Mouse (Mus musculus) lung, postnatal 0 days (tissue): ENCODE results near the gene Rab40b. TPM values are rescaled to one million over a fixed set of nuclear protein-coding genes. Genes with fewer than 3 reads are reported as not detected.

Experiments
- ATAC-seq: fragments of 200-750 bp; cut with Nextera tagmentation; 2 replicates; pipeline ENCODE4 v1.8.0; 2017; ENCODE audit warnings: moderate library complexity
- DNase-seq: peaks from one replicate; pipeline ENCODE4 v3.0.0-alpha.2; 2016; ENCODE audit warnings: low spot score
- H3K27ac ChIP-seq: fragments of 300-500 bp; sonication (generic); 2 replicates; pipeline ENCODE4 v1.5.1; 2014; ENCODE audit warnings: antibody characterized with exemption, mild to moderate bottlenecking, low read length, mixed read lengths
- H3K27me3 ChIP-seq: fragments of 300-500 bp; sonication (generic); replicated peaks from 2 replicates; pipeline ENCODE4 v1.6.1; 2014; ENCODE audit warnings: low read length, mixed read lengths; ENCODE audit not compliant: insufficient read depth
- H3K36me3 ChIP-seq: fragments of 300-500 bp; sonication (generic); 2 replicates; pipeline ENCODE4 v1.6.1; 2014; ENCODE audit warnings: low read length, mixed read lengths; ENCODE audit not compliant: insufficient read depth
- H3K4me1 ChIP-seq: fragments of 300-500 bp; sonication (generic); 2 replicates; pipeline ENCODE4 v1.6.1; 2014; ENCODE audit warnings: antibody characterized with exemption, low read depth, low read length, mixed read lengths; ENCODE audit not compliant: insufficient read depth
- H3K4me2 ChIP-seq: fragments of 300-500 bp; sonication (generic); replicated peaks from 2 replicates; pipeline ENCODE4 v1.6.1; 2014; ENCODE audit warnings: low read depth, mild to moderate bottlenecking, low read length, moderate library complexity, mixed read lengths
- H3K4me3 ChIP-seq: fragments of 300-500 bp; sonication (generic); 2 replicates; pipeline ENCODE4 v1.5.1; 2014; ENCODE audit warnings: low read depth, low read length
- H3K9ac ChIP-seq: fragments of 300-500 bp; sonication (generic); replicated peaks from 2 replicates; pipeline ENCODE4 v1.6.1; 2014; ENCODE audit warnings: low read depth, mild to moderate bottlenecking
- H3K9me3 ChIP-seq: fragments of 300-500 bp; sonication (generic); 2 replicates; pipeline ENCODE4 v1.6.1; 2016; ENCODE audit warnings: low read length, mixed read lengths
- CTCF ChIP-seq: IDR thresholded peaks from 2 replicates; pipeline ENCODE4 v1.5.1; 2016; ENCODE audit warnings: antibody characterized with exemption, mild to moderate bottlenecking
- EP300 ChIP-seq: IDR thresholded peaks from 2 replicates; pipeline ENCODE4 v1.6.1; 2016; ENCODE audit warnings: antibody characterized with exemption, mild to moderate bottlenecking, control low read depth
- WGBS: fragments of 180-500 bp; shearing (Covaris S2); extraction: QIAGEN DNeasy Blood & Tissue Kit; methylation state at CpG from one replicate; pipeline ENCODE4 v1.1.7; 2014; 5-methylcytosine and 5-hydroxymethylcytosine counted together
- polyA plus RNA-seq: library from polyadenylated mRNA; unstranded; fragments of >200 nt; fragmentation: Nextera tagmentation; extraction: Ambion mirVana; gene quantifications from 2 replicates; pipeline ENCODE4 v1.2.1, GENCODE M21; 2015

Rab40b gene
- polyA plus RNA-seq = 4.0 and 5.6 TPM in 2 replicates

DNA sequence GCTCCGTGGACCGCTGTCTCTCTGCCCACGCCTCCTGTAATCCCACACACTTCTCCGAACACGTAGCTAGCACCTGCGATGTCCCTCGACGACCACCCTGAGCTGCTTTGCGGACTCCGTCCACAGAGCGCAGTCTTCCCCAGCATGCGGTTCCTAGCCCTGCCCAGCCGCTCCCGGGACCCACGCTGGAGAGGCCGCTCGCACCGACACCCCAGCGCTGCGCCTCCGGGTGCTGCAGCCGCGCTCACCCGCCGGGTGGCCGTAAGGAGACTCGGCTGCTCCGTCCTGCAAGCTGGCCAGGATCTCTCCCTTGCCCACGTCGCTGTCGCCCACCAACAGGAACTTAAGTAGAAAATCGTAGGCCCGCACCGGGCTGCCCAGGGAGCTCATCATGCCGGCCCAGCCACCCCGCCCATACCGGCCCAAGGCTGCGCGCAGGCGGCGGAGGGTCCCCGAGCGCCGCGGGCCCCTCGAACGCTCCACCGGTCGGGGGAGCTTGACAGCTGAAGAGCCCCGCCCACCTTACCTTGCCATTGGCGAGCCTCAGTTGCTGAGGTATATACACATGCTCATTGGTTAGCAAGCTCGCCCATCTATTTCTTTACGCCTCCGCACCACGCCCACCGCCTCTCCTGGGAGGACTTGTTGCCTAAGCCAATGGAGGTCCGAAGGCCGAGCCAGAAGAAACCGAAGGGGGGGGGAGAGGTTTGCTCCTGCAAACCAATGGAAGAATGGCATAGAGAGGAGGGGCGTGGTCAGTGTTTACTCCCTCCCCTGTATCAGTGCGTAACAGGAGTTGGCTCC, at the start of gene Rab40b:
Gene Rab40b, minus strand, starts transcription at position 502 of the 804 bp plus-strand sequence.
- no peak within 1 kb of the TSS for H3K27ac ChIP-seq
- DNase-seq (peak; percentile 99), ATAC-seq (peak; percentile 99)
- TF ChIP-seq EP300 = no peak
- TF ChIP-seq CTCF = peak; percentile 10; the same call in 1 of the 2 replicates
- no peaks in the 10 kb centered on the region for H3K27me3 ChIP-seq
- H3K4me3 ChIP-seq = peak within 1 kb of the TSS; percentile 53
- no peaks in the 10 kb centered on the region for H3K36me3 ChIP-seq
- no peaks in the 10 kb centered on the region for H3K4me1 ChIP-seq
- peak within 1 kb of the TSS; percentile 77 for H3K4me2 ChIP-seq
- no peaks in the 10 kb centered on the region for H3K9me3 ChIP-seq
- under 1% methylated on average over 45 of the region's 61 CpGs for WGBS
- H3K9ac ChIP-seq = 0 out of 2 replicates have a peak within 1 kb of the TSS, but pooled peaks have one; percentile 6

DNA sequence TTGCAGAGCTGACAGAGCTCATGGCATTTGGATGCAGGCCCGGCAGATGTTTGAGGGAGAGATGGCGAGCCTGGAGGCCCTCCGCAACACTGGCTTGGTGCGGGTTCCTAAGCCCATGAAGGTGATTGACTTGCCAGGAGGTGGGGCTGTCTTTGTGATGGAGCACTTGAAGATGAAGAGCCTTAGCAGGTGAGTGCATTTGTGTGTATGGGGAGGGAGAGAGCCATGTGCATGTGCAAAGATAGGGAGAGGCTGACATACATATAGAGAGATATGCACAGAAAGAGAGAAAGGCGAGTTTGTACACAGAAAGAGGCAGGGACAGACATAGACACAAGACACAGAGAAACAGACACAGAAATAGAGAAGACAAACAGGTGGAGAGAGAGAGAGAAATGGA, 49.2 kb upstream of the Rab40b start:
- Histone ChIP-seq H3K9me3 (no peaks in the 10 kb centered on the region), H3K4me3 (no peak overlapping the region), H3K36me3 (no peaks in the 10 kb centered on the region), H3K4me1 (peaks cover 5% of the 10 kb centered on the region), H3K4me2 (no peak overlapping the region), H3K9ac (no peak overlapping the region), H3K27me3 (no peaks in the 10 kb centered on the region), H3K27ac (no peak overlapping the region)
- 59% methylated on average over 5 of the region's 5 CpGs for WGBS
- TF ChIP-seq EP300 = no peak
- ATAC-seq (no peak), DNase-seq (no peak)

DNA sequence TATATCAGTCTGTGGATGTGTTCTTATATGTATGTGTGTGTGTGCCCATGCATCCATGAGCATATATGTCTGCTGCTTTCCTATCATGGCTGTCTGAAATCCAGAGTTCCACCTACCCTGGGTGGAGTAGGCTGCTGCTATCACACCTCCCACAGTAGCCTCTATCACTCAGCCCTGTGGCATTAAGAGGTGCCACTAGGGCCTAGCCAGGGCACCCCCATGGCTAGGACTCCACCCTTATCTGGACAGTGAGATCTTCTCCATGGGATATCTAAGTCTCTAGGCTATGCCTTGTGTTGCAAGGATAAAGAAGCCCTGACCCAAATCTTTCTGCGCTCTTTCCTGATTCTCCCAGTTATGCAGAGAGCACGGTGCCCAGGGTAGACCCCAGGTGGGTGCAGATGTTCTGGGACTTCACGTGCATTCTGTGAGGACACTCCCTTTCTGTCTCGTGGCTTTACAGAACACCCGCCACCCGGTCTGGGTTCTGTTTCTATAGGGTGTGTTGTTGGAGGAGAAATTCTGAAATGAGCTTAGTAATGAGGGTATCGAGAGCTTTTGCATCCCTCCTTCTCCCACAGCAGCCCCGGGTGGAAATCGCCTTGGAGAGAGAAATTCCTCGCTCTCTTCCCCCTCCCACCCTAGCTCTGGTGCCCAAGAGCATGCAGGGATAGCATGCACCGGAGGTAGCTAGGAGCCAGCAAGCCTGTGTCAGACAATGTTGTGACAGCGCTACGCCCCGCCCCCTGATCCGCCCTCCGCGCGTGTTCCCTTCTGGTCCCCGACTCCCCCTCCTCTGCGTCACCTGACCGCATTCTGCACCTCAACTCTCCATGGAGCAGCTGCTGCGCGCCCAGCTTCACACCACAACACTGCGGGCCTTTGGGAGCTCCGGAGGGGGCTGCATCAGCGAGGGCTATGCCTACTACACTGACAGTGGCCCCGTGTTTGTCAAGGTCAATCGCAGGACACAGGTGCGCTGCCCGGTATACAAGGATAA, 46.4 kb upstream of the Rab40b start, which contains the start of gene Fn3k:
Gene Fn3k, plus strand, starts transcription at position 758 of the 1,000 bp plus-strand sequence.
- Histone ChIP-seq H3K4me2 (peak within 1 kb of the TSS; percentile 65), H3K9me3 (no peaks in the 10 kb centered on the region), H3K9ac (0 out of 2 replicates have a peak within 1 kb of the TSS, but pooled peaks have one; percentile 23), H3K27me3 (no peaks in the 10 kb centered on the region), H3K36me3 (no peaks in the 10 kb centered on the region), H3K4me3 (peak within 1 kb of the TSS; percentile 36), H3K27ac (no peak within 1 kb of the TSS), H3K4me1 (peaks cover 5% of the 10 kb centered on the region)
- TF ChIP-seq CTCF = no peak
- no peak for TF ChIP-seq EP300
- whole genome bisulfite sequencing = 6% methylated on average over 30 of the region's 30 CpGs
- ATAC-seq (peak; percentile 96), DNase-seq (peak; percentile 90)

DNA sequence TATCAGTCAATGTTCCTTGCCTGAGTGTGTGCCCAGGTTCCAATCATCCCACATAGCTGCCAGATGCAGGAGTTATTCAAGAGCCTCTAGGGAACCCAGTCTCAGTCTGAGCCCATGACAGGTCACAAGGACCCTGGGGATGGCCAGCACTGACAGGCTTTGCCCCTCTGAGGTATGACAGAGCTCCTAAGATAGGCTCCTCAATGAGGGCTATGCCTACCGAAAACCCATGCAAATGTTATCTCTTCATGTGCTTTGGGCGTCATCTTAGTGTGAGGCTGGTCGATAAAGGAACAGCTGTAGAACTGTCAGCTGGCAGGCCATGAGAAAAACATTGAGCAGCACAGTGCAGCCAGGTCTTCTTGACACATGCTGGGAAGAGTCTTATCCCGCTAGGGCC, 45.3 kb upstream of the Rab40b start:
- Histone ChIP-seq H3K4me1 (peaks cover 5% of the 10 kb centered on the region), H3K9me3 (no peaks in the 10 kb centered on the region), H3K4me2 (no peak overlapping the region), H3K27me3 (no peaks in the 10 kb centered on the region), H3K36me3 (no peaks in the 10 kb centered on the region), H3K4me3 (no peak overlapping the region), H3K9ac (no peak overlapping the region), H3K27ac (no peak overlapping the region)
- TF ChIP-seq EP300 (no peak), CTCF (no peak)
- 74% methylated on average over 4 of the region's 4 CpGs for WGBS
- no peak for ATAC-seq
- DNase-seq = no peak

DNA sequence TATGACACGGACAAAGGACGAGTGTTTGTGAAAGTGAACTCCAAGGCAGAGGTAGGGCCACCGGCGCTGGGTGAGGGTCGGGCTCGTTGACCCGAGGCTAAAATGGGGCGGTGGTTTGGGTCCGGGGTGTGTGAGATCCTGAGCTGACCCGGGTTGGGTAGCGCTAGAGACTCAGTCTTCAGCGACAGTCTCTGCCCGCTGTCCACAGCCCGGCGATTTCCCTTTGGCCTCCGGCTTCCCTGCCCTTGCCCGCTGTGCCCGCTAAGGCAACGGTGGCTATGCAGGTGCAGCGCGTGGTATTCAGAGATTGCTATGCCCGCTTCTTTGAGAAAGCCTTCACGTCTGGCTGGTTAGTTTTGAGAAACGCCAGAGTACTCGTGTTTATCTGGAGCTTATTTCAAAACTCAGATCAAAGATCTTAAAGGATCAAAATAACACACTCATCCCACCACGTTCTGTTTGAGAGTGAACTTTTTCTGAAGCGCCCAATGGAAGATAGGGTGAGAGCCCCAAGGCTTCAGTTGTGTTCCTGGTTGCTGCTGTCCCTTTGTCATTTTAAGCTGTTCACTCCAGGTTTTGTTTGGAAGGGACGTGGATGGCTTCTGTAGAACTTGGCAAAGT, 33.6 kb upstream of the Rab40b start:
- peak; percentile 30 for DNase-seq
- no peak for TF ChIP-seq EP300
- no peak for TF ChIP-seq CTCF
- H3K4me1 ChIP-seq = peaks cover 4% of the 10 kb centered on the region; the same call in 1 of the 2 replicates
- H3K9ac ChIP-seq = peak overlapping the region; percentile 70
- ATAC-seq = peak; percentile 61
- H3K4me3 ChIP-seq = peak overlapping the region; percentile 78
- WGBS = 2% methylated on average over 28 of the region's 28 CpGs
- no peaks in the 10 kb centered on the region for H3K36me3 ChIP-seq
- peak overlapping the region; percentile 68 for H3K27ac ChIP-seq
- H3K4me2 ChIP-seq = peak overlapping the region; percentile 93
- H3K9me3 ChIP-seq = no peaks in the 10 kb centered on the region
- H3K27me3 ChIP-seq = no peaks in the 10 kb centered on the region
